Mouse (Mus musculus): ENCODE measurements around the gene Bbs9.

DNA sequence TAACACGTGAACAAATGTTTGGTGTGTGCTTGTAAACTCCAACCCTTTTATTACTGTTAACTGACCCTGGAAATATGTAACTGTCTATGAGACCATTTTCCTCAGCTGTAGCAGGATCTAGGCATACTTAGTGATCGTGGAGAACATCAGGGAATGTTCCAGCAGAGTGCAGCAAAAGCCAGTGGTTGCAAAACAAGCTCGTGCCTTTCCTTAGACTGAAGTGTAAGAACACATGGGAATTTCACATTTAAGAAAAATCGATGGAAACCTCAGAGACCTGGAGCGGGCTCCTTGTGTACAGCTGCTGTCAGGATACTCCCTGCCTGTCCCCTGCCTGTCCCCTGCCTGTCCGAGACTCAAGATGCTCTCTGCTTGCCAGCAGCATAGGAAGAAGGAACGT lies 234.5 kb downstream of the Bbs9 start:
- no peak for TF ChIP-seq GATA1 (IDR thresholded peaks at IDR 0.05; ENCODE audit: low read length)
- TF ChIP-seq TAL1 (IDR thresholded peaks at IDR 0.05; ENCODE audit: low read length): no peak

All from erythroblast, embryonic 14.5 days (primary cell).